Mouse (Mus musculus) testis, adult 2 months (tissue): ENCODE measurements around the gene Rabl3.

Experiments
- CTCF ChIP-seq: fragments of 200-500 bp; IDR thresholded peaks from 2 replicates; pipeline ENCODE4 v1.5.1; 2012; ENCODE audit warnings: low read depth, mild to moderate bottlenecking, inconsistent platforms, low read length, moderate library complexity; ENCODE audit not compliant: control insufficient read depth, insufficient read depth, insufficient replicate concordance
- POLR2A ChIP-seq: fragments of 200-500 bp; IDR thresholded peaks from 2 replicates; pipeline ENCODE4 v1.6.1; 2012; ENCODE audit warnings: low read depth, mild to moderate bottlenecking, inconsistent platforms, low read length, moderate library complexity; ENCODE audit not compliant: control insufficient read depth

DNA sequence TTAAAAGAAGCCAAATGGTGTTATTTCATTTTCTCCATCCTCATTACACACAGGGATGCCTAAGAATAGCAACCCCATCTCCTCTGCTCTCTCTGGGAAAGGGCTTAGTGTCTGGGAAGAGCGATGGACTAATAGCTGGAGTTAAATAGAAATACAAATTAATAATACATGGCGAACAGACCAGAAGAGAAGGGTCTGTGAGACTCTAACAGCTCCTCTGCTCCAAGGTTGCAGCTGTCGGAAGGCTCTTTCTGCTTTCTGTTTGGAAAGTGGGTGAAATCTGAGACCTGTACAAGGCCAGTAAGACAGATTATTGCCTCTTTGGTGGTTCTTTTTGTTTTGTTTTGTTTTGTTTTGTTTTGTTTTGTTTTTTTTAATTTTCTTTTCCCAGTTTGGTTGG is 31.9 kb downstream of the Rabl3 start:
- no peak for TF ChIP-seq POLR2A
- no peak for TF ChIP-seq CTCF
